Mouse (Mus musculus): ENCODE measurements around the gene Eef1b2.

Eef1b2 gene

DNA sequence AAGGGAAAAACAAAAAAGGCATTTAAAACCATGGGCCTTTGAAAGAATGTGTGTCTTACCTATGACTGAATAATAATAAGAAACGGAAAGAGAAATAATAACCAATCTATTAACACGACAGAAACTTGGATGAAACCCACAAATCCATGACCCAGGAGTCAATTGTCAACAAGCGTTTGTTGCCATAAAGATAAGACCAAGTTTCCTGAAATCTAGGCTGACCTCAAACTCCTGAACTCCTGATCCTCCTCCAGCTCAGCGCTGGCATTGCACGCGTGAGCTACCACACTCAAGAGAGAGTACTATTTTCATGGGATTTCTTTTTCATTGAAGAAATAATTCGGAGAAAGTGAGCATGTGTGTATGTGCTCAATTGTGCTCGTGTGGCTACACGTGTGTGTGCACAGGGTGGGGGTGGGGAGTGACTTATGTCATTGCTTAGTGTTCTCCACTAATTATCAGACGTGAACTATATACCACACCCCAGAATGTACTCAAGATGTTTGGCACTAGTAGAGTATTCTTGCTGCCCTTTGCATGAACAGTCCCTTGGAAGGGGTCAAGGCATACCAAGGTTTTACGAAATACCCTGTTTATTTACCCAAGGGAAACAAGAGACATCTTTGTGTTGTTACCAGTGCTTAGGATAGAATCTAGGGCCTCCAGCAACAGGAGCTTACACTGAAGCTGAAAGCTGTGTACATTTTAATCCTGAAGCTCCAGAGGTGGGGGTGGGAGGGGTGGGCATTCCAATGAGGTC lies 15.9 kb downstream of the Eef1b2 start:
- no peak for DNase-seq (ENCODE audit: low read depth)

DNA sequence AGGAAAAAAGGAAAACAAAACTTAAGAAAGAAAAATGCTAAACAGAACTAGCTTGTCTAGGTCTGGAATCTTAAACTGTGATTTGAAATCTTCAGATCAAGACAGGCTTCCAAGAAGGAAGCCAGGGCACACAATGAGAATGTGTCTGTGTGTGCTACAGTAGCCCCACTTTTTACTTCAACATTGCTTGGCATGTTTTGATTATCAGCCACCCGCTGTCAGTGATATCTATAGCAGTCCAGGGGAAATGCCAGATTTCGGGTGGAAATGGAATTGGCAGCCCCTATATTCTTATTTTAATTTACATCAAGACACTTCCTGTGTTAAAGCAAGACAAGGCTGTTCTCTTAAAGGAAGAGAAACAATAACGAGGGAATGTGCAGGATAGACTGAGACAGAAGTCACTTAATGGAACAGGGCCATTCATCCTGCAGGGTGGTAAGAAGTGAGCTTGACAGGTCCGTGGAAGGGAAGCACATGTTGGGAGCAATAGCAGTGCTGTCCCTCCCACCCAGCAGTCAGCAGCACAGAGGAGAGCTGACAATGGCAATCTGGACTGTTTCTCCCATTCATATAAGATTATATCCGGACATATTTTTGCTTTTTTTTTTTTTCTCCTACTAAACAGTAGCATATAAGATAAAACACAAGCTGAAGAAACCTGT lies 19.4 kb downstream of the Eef1b2 start:
- no peak for DNase-seq (ENCODE audit: low read depth)

DNA sequence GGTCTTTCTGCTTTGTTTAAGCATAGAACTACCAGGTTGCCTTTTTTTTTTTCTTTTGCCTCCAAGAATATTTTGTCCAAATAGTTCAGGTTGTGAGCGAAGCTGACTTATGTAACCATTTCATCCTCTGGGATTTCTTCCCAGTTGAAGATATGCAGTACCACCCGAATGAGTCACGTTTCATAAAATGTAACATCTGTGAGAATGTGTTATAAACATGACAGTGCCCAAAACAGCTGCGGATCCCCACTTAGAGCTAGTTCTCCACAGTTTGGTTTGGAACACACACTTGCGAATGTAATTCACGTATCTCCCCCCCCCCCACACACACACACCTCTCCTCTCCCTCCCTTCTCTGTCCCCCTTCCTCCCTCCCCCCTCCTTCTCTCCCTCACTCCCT lies 22.8 kb downstream of the Eef1b2 start:
- no peak for DNase-seq (ENCODE audit: low read depth)

DNA sequence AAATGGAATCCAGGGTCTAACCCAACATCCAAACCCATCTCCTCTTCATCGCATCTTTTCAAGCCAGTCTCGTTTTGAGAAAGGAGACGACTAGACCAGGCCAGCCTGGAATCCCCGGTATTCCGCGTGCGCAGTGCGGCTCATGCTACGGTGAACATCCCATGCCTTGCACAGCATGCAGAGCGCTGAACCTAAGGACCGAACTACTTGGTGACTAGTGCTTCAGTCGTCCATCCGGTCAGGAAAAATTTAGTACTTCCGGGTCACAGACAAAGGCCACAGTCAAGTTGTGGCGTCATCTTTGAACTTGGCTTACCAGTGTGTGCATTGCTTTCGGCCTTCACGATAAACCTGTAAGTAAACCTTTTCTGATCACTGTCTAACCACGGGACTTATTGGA lies 23.7 kb downstream of the Eef1b2 start:
- no peak for DNase-seq (ENCODE audit: low read depth)

- no peak for DNase-seq (ENCODE audit: low read depth)
These were observed 25.0 kb downstream of the Eef1b2 start for GRCm38 (mm10) chr1:63201672-63202071.

GRCm38 (mm10) chr1:63203471-63203870 lies 26.8 kb downstream of the Eef1b2 start:
- no peak for DNase-seq (ENCODE audit: low read depth)

GRCm38 (mm10) chr1:63203950-63204659 lies 27.5 kb downstream of the Eef1b2 start:
- no peak for DNase-seq (ENCODE audit: low read depth)

DNA sequence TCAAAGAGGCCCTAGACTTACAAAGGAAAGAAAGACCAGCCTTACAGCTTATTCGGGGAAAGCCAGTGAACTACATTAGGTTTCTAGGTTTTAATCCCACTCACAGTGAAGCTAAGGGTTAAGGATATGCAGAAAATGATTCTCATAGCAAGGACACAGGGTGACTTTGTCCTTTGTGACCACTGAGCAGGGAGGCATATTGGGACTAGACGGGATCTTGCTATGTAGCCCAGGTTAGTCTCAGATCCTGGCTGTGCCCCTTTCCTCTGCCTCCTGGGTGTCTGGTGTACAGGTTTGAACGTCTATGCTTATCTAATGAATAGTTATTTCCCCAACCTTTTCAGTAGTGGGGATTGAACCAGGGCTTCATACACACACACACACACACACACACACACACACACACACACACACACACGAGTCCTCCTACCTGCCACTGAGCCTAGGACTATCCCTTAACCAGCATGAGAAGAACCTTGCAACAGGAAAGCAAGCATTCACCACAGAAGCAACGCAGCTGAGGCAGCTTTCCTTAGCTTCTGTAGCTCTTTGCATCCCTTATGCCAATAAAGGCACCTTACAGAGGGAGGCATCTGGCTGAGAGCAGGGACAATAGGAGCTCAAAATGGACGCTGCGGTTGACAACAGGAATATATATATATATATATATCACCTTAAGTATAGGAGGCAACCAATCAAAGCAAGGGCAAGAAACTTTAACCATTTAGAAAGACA lies 28.2 kb downstream of the Eef1b2 start:
- DNase-seq (ENCODE audit: low read depth), result no peak

GRCm38 (mm10) chr1:63207607-63208006 lies 31.0 kb downstream of the Eef1b2 start:
- no peak for DNase-seq (ENCODE audit: low read depth)

DNA sequence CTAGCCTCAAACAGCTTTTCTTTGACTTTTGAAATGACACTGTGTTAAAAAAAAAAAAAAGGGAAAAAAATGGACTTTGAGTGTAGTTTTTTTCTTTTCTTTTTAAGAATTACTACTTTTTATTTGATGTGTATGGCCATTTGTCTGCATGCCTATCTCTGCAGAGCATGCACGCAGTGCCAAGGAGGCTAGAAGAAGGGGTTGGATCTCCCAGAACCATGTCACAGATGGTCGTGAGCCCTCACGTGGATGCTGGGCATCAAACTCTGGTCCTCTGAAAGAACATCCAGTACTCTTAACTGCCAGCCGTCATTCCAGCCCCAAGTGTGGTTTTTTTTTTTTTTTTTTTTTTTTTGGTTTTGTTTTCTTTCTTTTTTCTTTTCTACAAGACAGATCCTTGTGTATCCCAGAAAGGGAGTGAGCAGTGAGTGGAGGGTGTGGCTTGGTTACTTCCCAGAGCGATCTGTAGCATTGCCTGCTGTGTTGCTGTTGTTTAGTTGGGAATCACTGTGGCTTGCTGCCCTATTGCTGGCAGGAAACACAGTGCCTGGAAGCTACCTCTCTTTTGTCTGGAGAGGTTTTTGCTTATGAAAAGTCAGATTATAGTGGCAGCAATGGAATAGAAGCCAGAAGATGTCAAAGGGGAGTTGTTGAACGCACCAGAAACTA lies 33.4 kb downstream of the Eef1b2 start:
- DNase-seq (ENCODE audit: low read depth), result no peak

GRCm38 (mm10) chr1:63213478-63214270 lies 37.0 kb downstream of the Eef1b2 start:
- DNase-seq (ENCODE audit: low read depth), result no peak

DNA sequence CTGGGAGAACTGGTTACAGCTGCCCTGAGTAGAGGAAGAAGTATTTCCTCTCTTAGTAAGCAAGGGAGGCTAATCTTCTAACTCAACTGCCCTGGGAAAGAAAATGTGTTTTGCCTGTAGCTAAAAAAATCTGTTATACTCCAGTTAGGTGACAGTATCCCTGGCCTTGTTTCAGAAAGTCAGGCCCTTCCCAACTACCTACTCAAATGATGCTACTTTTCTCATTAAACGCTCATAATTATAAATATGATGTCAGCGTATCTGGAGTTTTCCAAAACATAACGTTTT lies 37.6 kb downstream of the Eef1b2 start, which contains the start of gene Gpr1:
Gene Gpr1 (minus strand): TSS at position 273 of the 288 bp plus-strand sequence.
- no peak for DNase-seq (ENCODE audit: low read depth)

GRCm38 (mm10) chr1:63214631-63215030 lies 38.0 kb downstream of the Eef1b2 start:
- DNase-seq (ENCODE audit: low read depth), result no peak

GRCm38 (mm10) chr1:63219277-63219676 lies 42.7 kb downstream of the Eef1b2 start:
- DNase-seq (ENCODE audit: low read depth), result no peak

- DNase-seq (ENCODE audit: low read depth), result no peak
These were observed 48.4 kb downstream of the Eef1b2 start for GRCm38 (mm10) chr1:63225009-63225408.

DNA sequence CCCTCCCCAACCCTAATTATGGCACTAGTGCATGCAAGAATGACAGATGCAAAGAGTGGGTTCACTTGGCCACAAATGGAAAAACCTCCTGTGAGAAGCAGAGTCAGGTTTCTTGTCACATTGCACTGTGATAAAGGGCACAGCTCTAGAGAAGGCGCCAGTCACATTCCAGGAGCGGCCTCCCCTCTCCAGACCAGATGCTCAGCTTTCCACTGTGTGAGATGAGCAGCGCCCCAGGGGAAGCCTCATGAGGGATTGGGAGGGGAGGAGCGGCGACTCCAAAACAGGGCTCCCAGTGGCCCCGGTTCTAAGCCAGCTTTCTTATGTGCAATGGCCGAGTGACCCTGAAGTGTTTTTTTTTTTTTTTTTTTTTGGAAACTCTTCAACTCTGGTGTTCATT lies 49.3 kb downstream of the Eef1b2 start:
- no peak for DNase-seq (ENCODE audit: low read depth)

- no peak for DNase-seq (ENCODE audit: low read depth)
These were observed 50.6 kb downstream of the Eef1b2 start for GRCm38 (mm10) chr1:63227241-63227640.

Data from fibroblast of lung, adult 2 months (primary cell).